Mouse (Mus musculus) layer of hippocampus, postnatal 10 days (tissue): ENCODE data around the gene Dscaml1. TPM values are rescaled to one million over a fixed set of nuclear protein-coding genes. Genes with fewer than 3 reads are reported as not detected.

Experiments
- DNase-seq, 2 experiments: peaks; one replicate each; pipeline ENCODE4 v3.0.0; 2021; ENCODE audit warnings: low spot score in 2 of 2
- total RNA-seq, 2 experiments: library from RNA; stranded (reverse); gene quantifications; 2 replicates each; pipeline ENCODE4 v1.2.3; 2021

Dscaml1 gene
- total RNA-seq, 2 experiments from 2014 or later = 67.0 to 72.6 TPM

GRCm38 (mm10) chr9:45504977-45505376, 78.5 kb downstream of the Dscaml1 start:
- no peak for DNase-seq

GRCm38 (mm10) chr9:45505487-45505939, 79.1 kb downstream of the Dscaml1 start:
- DNase-seq = no peak

GRCm38 (mm10) chr9:45507482-45507881, 81.1 kb downstream of the Dscaml1 start:
- DNase-seq = no peak

GRCm38 (mm10) chr9:45510806-45511546, 84.5 kb downstream of the Dscaml1 start:
- no peak for DNase-seq

- no peak for DNase-seq
Observed at GRCm38 (mm10) chr9:45517993-45518705, 91.7 kb downstream of the Dscaml1 start.

- no peak for DNase-seq
Observed at GRCm38 (mm10) chr9:45519841-45520240, 93.4 kb downstream of the Dscaml1 start.

- DNase-seq = no peak
Observed at GRCm38 (mm10) chr9:45522866-45523265, 96.4 kb downstream of the Dscaml1 start.

- no peak for DNase-seq
Observed at GRCm38 (mm10) chr9:45524505-45524904, 98.1 kb downstream of the Dscaml1 start.

- DNase-seq = no peak
Observed at GRCm38 (mm10) chr9:45533253-45533652, 106.8 kb downstream of the Dscaml1 start.

GRCm38 (mm10) chr9:45534472-45534988, 108.1 kb downstream of the Dscaml1 start:
- DNase-seq = no peak

- DNase-seq = no peak
Observed at GRCm38 (mm10) chr9:45537649-45538048, 111.2 kb downstream of the Dscaml1 start.

GRCm38 (mm10) chr9:45539265-45540044, 113.0 kb downstream of the Dscaml1 start:
- no peak for DNase-seq

GRCm38 (mm10) chr9:45546024-45546638, 119.7 kb downstream of the Dscaml1 start:
- peak; percentile 55 to 63 for DNase-seq

- no peak for DNase-seq
Observed at GRCm38 (mm10) chr9:45546902-45547578, 120.6 kb downstream of the Dscaml1 start.

GRCm38 (mm10) chr9:45549796-45550195, 123.4 kb downstream of the Dscaml1 start:
- DNase-seq = no peak

- no peak for DNase-seq
Observed at GRCm38 (mm10) chr9:45550210-45550609, 123.8 kb downstream of the Dscaml1 start.

- DNase-seq = no peak
Observed at GRCm38 (mm10) chr9:45550662-45551061, 124.2 kb downstream of the Dscaml1 start.

GRCm38 (mm10) chr9:45555036-45555826, 128.8 kb downstream of the Dscaml1 start:
- DNase-seq = no peak

GRCm38 (mm10) chr9:45556882-45557281, 130.5 kb downstream of the Dscaml1 start:
- no peak for DNase-seq

- DNase-seq = no peak
Observed at GRCm38 (mm10) chr9:45560987-45561386, 134.6 kb downstream of the Dscaml1 start.
